Mouse (Mus musculus) intestine, postnatal 0 days (tissue): Measurements from ENCODE around the gene Alg3. TPM values are rescaled to one million over a fixed set of nuclear protein-coding genes. Genes with fewer than 3 reads are reported as not detected.

ENCODE experiments used
- ATAC-seq: fragments of 200-750 bp; cut with Nextera tagmentation; 2 replicates; pipeline ENCODE4 v1.8.0; 2017; ENCODE audit warnings: mild to moderate bottlenecking, moderate TSS enrichment, moderate library complexity
- H3K27ac ChIP-seq: fragments of 300-500 bp; sonication (generic); 2 replicates; pipeline ENCODE4 v1.5.1; 2014; ENCODE audit warnings: mild to moderate bottlenecking, low read depth, low read length, moderate library complexity
- H3K27me3 ChIP-seq: fragments of 300-500 bp; sonication (generic); replicated peaks from 2 replicates; pipeline ENCODE4 v1.6.1; 2014; ENCODE audit warnings: low read length, mixed read lengths; ENCODE audit not compliant: control insufficient read depth, insufficient read depth
- H3K36me3 ChIP-seq: fragments of 300-500 bp; sonication (generic); 2 replicates; pipeline ENCODE4 v1.6.1; 2014; ENCODE audit warnings: mild to moderate bottlenecking, moderate library complexity; ENCODE audit not compliant: control insufficient read depth, insufficient read depth
- H3K4me1 ChIP-seq: fragments of 300-500 bp; sonication (generic); replicated peaks from 2 replicates; pipeline ENCODE4 v1.6.1; 2014; ENCODE audit warnings: antibody characterized with exemption, low read length, mixed read lengths; ENCODE audit not compliant: control insufficient read depth, insufficient read depth
- H3K4me2 ChIP-seq: fragments of 300-500 bp; sonication (generic); replicated peaks from 2 replicates; pipeline ENCODE4 v1.6.1; 2014; ENCODE audit warnings: low read depth, mild to moderate bottlenecking, moderate library complexity
- H3K4me3 ChIP-seq: fragments of 300-500 bp; sonication (generic); 2 replicates; pipeline ENCODE4 v1.5.1; 2014; ENCODE audit warnings: low read depth, low read length
- H3K9ac ChIP-seq: fragments of 300-500 bp; sonication (generic); 2 replicates; pipeline ENCODE4 v1.6.1; 2014; ENCODE audit warnings: mild to moderate bottlenecking, low read depth, low read length
- H3K9me3 ChIP-seq: fragments of 300-500 bp; sonication (generic); 2 replicates; pipeline ENCODE4 v1.6.1; 2016; ENCODE audit warnings: mixed run types; ENCODE audit not compliant: control insufficient read depth
- CTCF ChIP-seq: sonication (generic); IDR thresholded peaks from 2 replicates; pipeline ENCODE4 v1.5.1; 2016; ENCODE audit warnings: low read depth, mild to moderate bottlenecking, control low read depth, antibody characterized with exemption, moderate library complexity
- WGBS: fragments of 180-500 bp; shearing (Covaris S2); extraction: QIAGEN DNeasy Blood & Tissue Kit; methylation state at CpG from one replicate; pipeline ENCODE4 v1.1.7; 2014; 5-methylcytosine and 5-hydroxymethylcytosine counted together
- polyA plus RNA-seq: library from polyadenylated mRNA; unstranded; fragments of >200 nt; fragmentation: Nextera tagmentation; extraction: Ambion mirVana; gene quantifications from 2 replicates; pipeline ENCODE4 v1.2.1, GENCODE M21; 2015

The Alg3 gene
- polyA plus RNA-seq, 1 experiment from 2014 or later: 27.8 TPM

DNA sequence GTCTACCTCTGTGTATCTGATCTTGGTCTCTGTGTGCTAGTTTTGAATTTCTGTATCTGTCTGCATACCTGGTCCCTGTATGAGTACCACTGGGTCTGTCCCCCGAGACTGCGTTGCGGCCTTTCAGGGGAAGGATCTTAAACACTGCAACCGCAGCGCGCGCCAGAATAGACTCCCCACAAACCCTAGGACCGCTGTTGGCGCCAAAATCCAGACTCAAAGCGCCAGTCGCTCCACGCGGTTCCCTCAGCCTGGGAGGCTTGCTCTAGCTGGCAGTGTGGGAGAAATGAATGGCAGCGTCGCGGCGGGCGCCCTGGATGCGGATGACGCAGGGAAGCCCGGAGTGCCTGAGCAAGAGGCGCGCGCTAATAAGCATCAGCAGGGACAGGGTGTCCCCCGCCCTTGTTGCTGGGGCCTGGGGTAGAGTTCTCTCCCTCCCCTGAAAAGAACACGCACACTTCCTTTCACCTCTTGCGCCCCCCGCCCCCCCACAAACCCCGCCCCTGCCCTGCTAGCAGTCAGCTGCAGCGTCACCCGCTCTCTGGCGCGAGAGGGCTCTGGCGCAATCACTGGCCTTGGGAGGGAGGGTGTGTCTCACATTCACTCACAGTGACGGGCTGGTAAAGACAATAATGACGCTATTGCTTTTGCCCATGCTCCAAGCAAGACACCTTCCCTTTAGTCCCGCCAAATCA is 10.6 kb upstream of the Alg3 start:
- Histone ChIP-seq H3K36me3 (0 out of 2 replicates have a peak, but pooled peaks cover 4% of the 10 kb centered on the region), H3K27me3 (peaks cover 20% of the 10 kb centered on the region), H3K9ac (no peak overlapping the region), H3K4me2 (peak overlapping the region; percentile 99), H3K4me3 (peak overlapping the region; percentile 66), H3K9me3 (no peaks in the 10 kb centered on the region), H3K4me1 (peaks cover 7% of the 10 kb centered on the region), H3K27ac (no peak overlapping the region)
- peak; percentile 67 for ATAC-seq
- WGBS: under 1% methylated on average over 37 of the region's 37 CpGs
- TF ChIP-seq CTCF: no peak

DNA sequence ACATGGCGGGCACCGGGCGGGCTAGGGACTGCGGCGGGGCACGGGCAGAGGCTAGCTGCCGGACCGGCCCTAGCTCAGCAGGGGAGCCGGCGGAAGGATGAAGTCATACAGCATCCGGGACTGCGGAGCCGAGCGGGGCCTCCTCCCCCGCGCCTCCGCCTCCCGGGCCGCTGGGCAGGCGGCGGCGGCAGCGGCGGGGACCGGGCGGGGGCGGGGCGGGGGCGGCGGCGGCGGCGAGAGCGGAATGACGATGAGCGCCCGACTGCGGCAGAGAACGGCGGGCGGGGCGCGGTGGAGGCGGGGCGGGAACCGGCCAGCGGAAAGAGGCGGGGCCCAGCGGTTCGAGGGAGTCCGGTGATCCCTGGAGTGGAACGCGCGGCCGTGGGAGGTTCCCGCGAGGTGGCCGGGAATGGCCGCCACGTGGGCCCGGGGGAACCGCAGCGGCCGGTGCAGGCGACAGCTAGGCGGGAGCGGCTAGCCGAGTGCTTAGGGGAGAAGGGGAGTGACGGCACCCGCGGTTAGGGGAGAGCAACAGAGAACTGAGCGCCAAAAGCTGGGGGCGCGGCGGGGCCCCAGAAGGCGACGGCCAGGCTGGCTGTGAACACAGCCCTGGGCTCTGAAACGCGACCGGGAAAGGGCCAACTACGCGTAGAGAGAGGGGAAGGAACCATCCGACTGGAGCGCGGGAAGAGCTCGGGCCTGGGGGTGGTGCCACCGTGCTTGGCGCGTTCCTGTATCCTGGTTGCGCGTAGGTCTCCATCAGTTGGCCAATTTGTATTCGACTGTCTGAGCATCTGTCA is 9.9 kb upstream of the Alg3 start, which contains the start of gene Camk2n2:
Gene Camk2n2 (minus strand): TSS at position 97 of the 800 bp plus-strand sequence.
- peaks cover 7% of the 10 kb centered on the region for H3K4me1 ChIP-seq
- ATAC-seq: peak; percentile 44; the same call in 1 of the 2 replicates
- no peaks in the 10 kb centered on the region for H3K9me3 ChIP-seq
- peaks cover 20% of the 10 kb centered on the region for H3K27me3 ChIP-seq
- H3K4me2 ChIP-seq: peak within 1 kb of the TSS; percentile 99
- no peak within 1 kb of the TSS for H3K27ac ChIP-seq
- H3K36me3 ChIP-seq: 0 out of 2 replicates have a peak, but pooled peaks cover 4% of the 10 kb centered on the region
- H3K4me3 ChIP-seq: peak within 1 kb of the TSS; percentile 66
- no peak for TF ChIP-seq CTCF
- peak within 1 kb of the TSS; percentile 42 for H3K9ac ChIP-seq
- WGBS: under 1% methylated on average over 77 of the region's 92 CpGs

DNA sequence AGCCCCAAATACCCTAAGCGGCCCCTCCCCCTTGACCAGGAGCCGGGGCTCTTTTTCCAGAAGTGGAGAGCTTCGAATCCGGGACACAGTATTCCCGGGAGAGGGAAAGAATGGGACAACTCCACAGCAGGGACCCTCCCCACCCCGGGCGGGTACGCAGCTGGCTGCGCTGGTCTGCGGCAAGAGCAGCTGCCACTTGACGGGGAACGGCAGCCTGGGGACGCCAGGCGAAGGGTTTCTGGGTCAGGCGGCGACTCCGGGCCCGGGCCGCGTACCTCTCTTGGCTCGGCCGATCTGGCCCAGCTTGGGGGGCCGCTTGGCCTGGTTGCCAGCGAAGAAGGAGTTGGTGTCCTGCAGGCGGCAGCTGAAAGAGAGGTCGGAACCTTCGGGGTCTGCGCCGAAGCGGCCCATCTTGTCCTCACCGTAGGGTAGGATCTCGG is 9.2 kb upstream of the Alg3 start:
- H3K9me3 ChIP-seq: no peaks in the 10 kb centered on the region
- H3K9ac ChIP-seq: peak overlapping the region; percentile 42; the same call in 1 of the 2 replicates
- peaks cover 7% of the 10 kb centered on the region for H3K4me1 ChIP-seq
- under 1% methylated on average over 25 of the region's 32 CpGs for WGBS
- no peak overlapping the region for H3K27ac ChIP-seq
- peaks cover 20% of the 10 kb centered on the region for H3K27me3 ChIP-seq
- peak overlapping the region; percentile 99 for H3K4me2 ChIP-seq
- H3K4me3 ChIP-seq: peak overlapping the region; percentile 66
- no peak for ATAC-seq
- no peak for TF ChIP-seq CTCF
- H3K36me3 ChIP-seq: 0 out of 2 replicates have a peak, but pooled peaks cover 4% of the 10 kb centered on the region

DNA sequence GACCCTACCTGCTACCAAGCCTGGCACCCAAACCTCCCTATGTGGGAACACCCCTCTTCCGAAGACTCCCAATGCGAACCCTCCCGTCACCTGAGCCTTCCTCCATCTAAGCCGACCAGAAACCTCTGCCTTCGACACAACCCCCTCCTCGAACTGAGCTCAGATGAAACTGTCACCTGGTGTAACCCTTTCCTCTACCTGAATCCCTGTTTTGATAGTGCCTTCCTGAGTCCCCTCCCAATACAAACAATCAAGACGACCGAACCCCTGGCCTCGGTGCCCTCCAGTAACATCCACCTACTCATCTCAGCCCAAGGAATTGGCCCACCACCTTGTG is 8.8 kb upstream of the Alg3 start:
- H3K36me3 ChIP-seq: 0 out of 2 replicates have a peak, but pooled peaks cover 4% of the 10 kb centered on the region
- TF ChIP-seq CTCF: no peak
- H3K27ac ChIP-seq: no peak overlapping the region
- H3K9me3 ChIP-seq: no peaks in the 10 kb centered on the region
- H3K27me3 ChIP-seq: peaks cover 20% of the 10 kb centered on the region
- WGBS: under 1% methylated on average over 9 of the region's 9 CpGs
- H3K4me1 ChIP-seq: peaks cover 7% of the 10 kb centered on the region
- H3K4me3 ChIP-seq: peak overlapping the region; percentile 66
- no peak overlapping the region for H3K9ac ChIP-seq
- ATAC-seq: no peak
- peak overlapping the region; percentile 99 for H3K4me2 ChIP-seq

DNA sequence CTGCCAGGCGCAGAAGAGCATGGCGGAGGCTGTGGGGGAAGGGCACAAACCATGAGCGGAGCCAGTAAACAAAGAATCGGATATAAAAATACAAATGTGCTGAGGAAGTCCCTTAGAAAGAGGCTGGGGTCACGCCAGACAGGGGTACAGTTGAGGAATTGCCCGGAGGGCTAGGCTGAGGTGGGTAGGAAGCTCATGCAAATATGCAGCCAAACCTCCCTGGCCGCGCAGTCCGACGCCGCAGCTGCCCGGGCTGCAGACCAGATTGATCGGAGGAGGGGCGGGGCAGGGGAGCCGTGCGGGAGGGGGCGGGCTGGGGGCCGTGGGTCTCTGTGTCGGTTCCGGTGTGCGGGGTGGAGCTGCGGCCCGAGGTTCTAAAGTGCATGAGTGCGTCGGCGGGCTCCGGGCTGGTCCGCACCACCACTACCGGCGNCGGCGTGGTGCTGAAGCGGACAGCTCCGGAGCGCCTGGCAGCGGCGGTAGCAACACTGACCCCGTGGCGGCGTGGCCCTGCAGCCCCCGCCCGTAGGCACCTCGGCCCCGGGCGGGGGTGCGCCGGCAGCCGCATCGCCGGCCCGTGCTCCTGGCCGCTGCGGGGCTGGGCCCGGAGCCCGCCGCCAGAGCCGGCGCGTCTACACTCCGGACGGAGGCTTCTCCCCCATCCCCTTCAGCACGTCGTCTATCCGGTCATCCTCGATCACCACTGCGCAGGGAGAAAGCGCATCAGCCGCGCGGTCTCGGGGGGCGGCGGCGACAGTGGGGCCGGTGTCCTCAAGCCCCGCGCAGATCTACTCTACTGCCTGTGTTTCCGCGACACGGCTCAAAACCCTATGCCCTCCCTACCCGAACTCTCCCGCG is 8.2 kb upstream of the Alg3 start:
- Histone ChIP-seq H3K27ac (no peak overlapping the region; the same call in 1 of the 2 replicates), H3K9ac (no peak overlapping the region), H3K4me2 (peak overlapping the region; percentile 99), H3K9me3 (no peaks in the 10 kb centered on the region), H3K4me1 (peaks cover 7% of the 10 kb centered on the region), H3K27me3 (peaks cover 20% of the 10 kb centered on the region), H3K4me3 (peak overlapping the region; percentile 66), H3K36me3 (0 out of 2 replicates have a peak, but pooled peaks cover 4% of the 10 kb centered on the region)
- 3% methylated on average over 69 of the region's 83 CpGs for WGBS
- no peak for TF ChIP-seq CTCF
- ATAC-seq: peak; percentile 62
